Mouse (Mus musculus): ENCODE results near the gene Mov10l1.

GRCm38 (mm10) chr15:89069336-89069840 lies 86.7 kb downstream of the Mov10l1 start:
- TF ChIP-seq POLR2A (IDR thresholded peaks at IDR 0.05; ENCODE audit: extremely low read depth, insufficient read depth, low read length) (no peak), CTCF (IDR thresholded peaks at IDR 0.05; ENCODE audit: extremely low read depth, insufficient read depth, low read length) (no peak)
